Mouse (Mus musculus) embryonic facial prominence, embryonic 13.5 days (tissue): ENCODE results near the gene Mxd3. TPM values are rescaled to one million over a fixed set of nuclear protein-coding genes. Genes with fewer than 3 reads are reported as not detected.

Source experiments
- ATAC-seq: fragments of 200-750 bp; cut with Nextera tagmentation; 2 replicates; pipeline ENCODE4 v1.8.0; 2017; ENCODE audit warnings: low read depth; ENCODE audit not compliant: insufficient number of reproducible peaks, insufficient read depth, low FRiP score, low TSS enrichment
- H3K27ac ChIP-seq: fragments of 300-500 bp; sonication (generic); 2 replicates; pipeline ENCODE4 v1.5.1; 2015; ENCODE audit warnings: moderate library complexity, mild to moderate bottlenecking, inconsistent platforms
- H3K27me3 ChIP-seq: fragments of 300-500 bp; sonication (generic); 2 replicates; pipeline ENCODE4 v1.6.1; 2015; ENCODE audit warnings: mild to moderate bottlenecking, inconsistent platforms
- H3K36me3 ChIP-seq: fragments of 300-500 bp; sonication (generic); 2 replicates; pipeline ENCODE4 v1.6.1; 2015; ENCODE audit warnings: mild to moderate bottlenecking, inconsistent platforms
- H3K4me1 ChIP-seq: fragments of 300-500 bp; sonication (generic); 2 replicates; pipeline ENCODE4 v1.6.1; 2015; ENCODE audit warnings: inconsistent platforms
- H3K4me2 ChIP-seq: fragments of 300-500 bp; sonication (generic); 2 replicates; pipeline ENCODE4 v1.6.1; 2015; ENCODE audit warnings: moderate library complexity, mild to moderate bottlenecking, inconsistent platforms
- H3K4me3 ChIP-seq: fragments of 300-500 bp; sonication (generic); 2 replicates; pipeline ENCODE4 v1.5.1; 2015; ENCODE audit warnings: mild to moderate bottlenecking, inconsistent platforms
- H3K9ac ChIP-seq: fragments of 300-500 bp; sonication (generic); 2 replicates; pipeline ENCODE4 v1.6.1; 2015; ENCODE audit warnings: mild to moderate bottlenecking, inconsistent platforms
- H3K9me3 ChIP-seq: fragments of 300-500 bp; sonication (generic); 2 replicates; pipeline ENCODE4 v1.6.1; 2016; ENCODE audit warnings: inconsistent platforms
- WGBS: fragments of 180-500 bp; shearing (Covaris S2); methylation state at CpG from one replicate; pipeline ENCODE4 v1.1.7; 2015; ENCODE audit warnings: mixed read lengths; 5-methylcytosine and 5-hydroxymethylcytosine counted together
- polyA plus RNA-seq: library from polyadenylated mRNA; unstranded; fragments of >200 nt; fragmentation: Nextera tagmentation; extraction: Ambion mirVana; gene quantifications from 2 replicates; pipeline ENCODE4 v1.2.1, GENCODE M21; 2015

The Mxd3 gene
- polyA plus RNA-seq = 41.4 and 51.0 TPM in 2 replicates

- under 1% methylated on average over 72 of the region's 82 CpGs for WGBS
- peak within 1 kb of the TSS; percentile 81 for H3K9ac ChIP-seq
- peaks cover 16% of the 10 kb centered on the region for H3K36me3 ChIP-seq
- peaks cover 35% of the 10 kb centered on the region for H3K4me1 ChIP-seq
- H3K4me2 ChIP-seq = peak within 1 kb of the TSS; percentile 90
- no peaks in the 10 kb centered on the region for H3K27me3 ChIP-seq
- H3K4me3 ChIP-seq = peak within 1 kb of the TSS; percentile 69
- ATAC-seq = peak; percentile 83
- H3K27ac ChIP-seq = peak within 1 kb of the TSS; percentile 91
- no peaks in the 10 kb centered on the region for H3K9me3 ChIP-seq
Observed at GRCm38 (mm10) chr13:55329683-55330566, at the start of gene Mxd3. Gene Mxd3 (minus strand): TSS chr13:55329823.

GRCm38 (mm10) chr13:55378907-55379580 lies 49.4 kb upstream of the Mxd3 start:
- no peak overlapping the region for H3K27ac ChIP-seq
- H3K36me3 ChIP-seq = no peaks in the 10 kb centered on the region
- WGBS = 6% methylated on average over 32 of the region's 32 CpGs
- peaks cover 10% of the 10 kb centered on the region for H3K4me1 ChIP-seq
- H3K9ac ChIP-seq = peak overlapping the region; percentile 47; the same call in 1 of the 2 replicates
- no peaks in the 10 kb centered on the region for H3K9me3 ChIP-seq
- peaks cover 60% of the 10 kb centered on the region for H3K27me3 ChIP-seq
- H3K4me2 ChIP-seq = peak overlapping the region; percentile 51
- no peak for ATAC-seq
- peak overlapping the region; percentile 23 for H3K4me3 ChIP-seq

GRCm38 (mm10) chr13:55375877-55376276 lies 46.3 kb upstream of the Mxd3 start:
- whole genome bisulfite sequencing = 70% methylated on average over 2 of the region's 2 CpGs
- no peak overlapping the region for H3K27ac ChIP-seq
- H3K4me3 ChIP-seq = no peak overlapping the region
- H3K9me3 ChIP-seq = no peaks in the 10 kb centered on the region
- H3K9ac ChIP-seq = no peak overlapping the region
- peaks cover 10% of the 10 kb centered on the region for H3K4me1 ChIP-seq
- H3K4me2 ChIP-seq = no peak overlapping the region
- peaks cover 59% of the 10 kb centered on the region for H3K27me3 ChIP-seq
- no peaks in the 10 kb centered on the region for H3K36me3 ChIP-seq
- ATAC-seq = no peak

- peaks cover 12% of the 10 kb centered on the region for H3K4me1 ChIP-seq
- H3K27me3 ChIP-seq = peaks cover 45% of the 10 kb centered on the region
- H3K4me2 ChIP-seq = no peak overlapping the region
- no peak for ATAC-seq
- H3K9ac ChIP-seq = no peak overlapping the region
- no peaks in the 10 kb centered on the region for H3K36me3 ChIP-seq
- 59% methylated on average over 6 of the region's 6 CpGs for WGBS
- H3K4me3 ChIP-seq = no peak overlapping the region
- H3K27ac ChIP-seq = no peak overlapping the region
- no peaks in the 10 kb centered on the region for H3K9me3 ChIP-seq
Observed at GRCm38 (mm10) chr13:55374206-55374924, 44.7 kb upstream of the Mxd3 start.

- no peak overlapping the region for H3K4me2 ChIP-seq
- peaks cover 4% of the 10 kb centered on the region; the same call in 1 of the 2 replicates for H3K4me1 ChIP-seq
- no peaks in the 10 kb centered on the region for H3K9me3 ChIP-seq
- H3K27ac ChIP-seq = no peak overlapping the region
- H3K27me3 ChIP-seq = peaks cover 23% of the 10 kb centered on the region
- no peak overlapping the region for H3K4me3 ChIP-seq
- no peaks in the 10 kb centered on the region for H3K36me3 ChIP-seq
- no peak for ATAC-seq
- 42% methylated on average over 5 of the region's 5 CpGs for WGBS
- no peak overlapping the region for H3K9ac ChIP-seq
Observed at GRCm38 (mm10) chr13:55371740-55372139, 42.1 kb upstream of the Mxd3 start.

GRCm38 (mm10) chr13:55371007-55371681 lies 41.5 kb upstream of the Mxd3 start:
- Histone ChIP-seq H3K4me1 (peaks cover 4% of the 10 kb centered on the region; the same call in 1 of the 2 replicates), H3K36me3 (no peaks in the 10 kb centered on the region), H3K4me3 (no peak overlapping the region), H3K9ac (no peak overlapping the region), H3K9me3 (no peaks in the 10 kb centered on the region), H3K27me3 (peaks cover 23% of the 10 kb centered on the region), H3K4me2 (no peak overlapping the region), H3K27ac (no peak overlapping the region)
- WGBS = 53% methylated on average over 8 of the region's 8 CpGs
- ATAC-seq = no peak

GRCm38 (mm10) chr13:55370234-55370633 lies 40.6 kb upstream of the Mxd3 start:
- Histone ChIP-seq H3K9ac (no peak overlapping the region; the same call in 1 of the 2 replicates), H3K27me3 (peaks cover 20% of the 10 kb centered on the region), H3K4me1 (peaks cover 4% of the 10 kb centered on the region; the same call in 1 of the 2 replicates), H3K27ac (no peak overlapping the region), H3K4me3 (no peak overlapping the region), H3K4me2 (peak overlapping the region; percentile 43), H3K36me3 (no peaks in the 10 kb centered on the region), H3K9me3 (no peaks in the 10 kb centered on the region)
- 73% methylated on average over 3 of the region's 3 CpGs for WGBS
- ATAC-seq = no peak

- no peaks in the 10 kb centered on the region for H3K9me3 ChIP-seq
- H3K4me2 ChIP-seq = peak within 1 kb of the TSS; percentile 43
- no peaks in the 10 kb centered on the region for H3K36me3 ChIP-seq
- peaks cover 16% of the 10 kb centered on the region for H3K27me3 ChIP-seq
- peaks cover 4% of the 10 kb centered on the region; the same call in 1 of the 2 replicates for H3K4me1 ChIP-seq
- ATAC-seq = no peak
- 0 out of 2 replicates have a peak within 1 kb of the TSS, but pooled peaks have one; percentile 28 for H3K27ac ChIP-seq
- WGBS = 51% methylated on average over 13 of the region's 13 CpGs
- peak within 1 kb of the TSS; percentile 22; the same call in 1 of the 2 replicates for H3K4me3 ChIP-seq
- H3K9ac ChIP-seq = peak within 1 kb of the TSS; percentile 52; the same call in 1 of the 2 replicates
Observed at GRCm38 (mm10) chr13:55369531-55370114, 40.0 kb upstream of the Mxd3 start, which contains the start of gene Rgs14. Gene Rgs14 (plus strand): TSS chr13:55369732.

GRCm38 (mm10) chr13:55368401-55368800 lies 38.8 kb upstream of the Mxd3 start:
- WGBS = 77% methylated on average over 7 of the region's 7 CpGs
- ATAC-seq = no peak

GRCm38 (mm10) chr13:55362453-55363060 lies 32.9 kb upstream of the Mxd3 start, which contains the start of gene Lman2:
Gene Lman2 (minus strand): TSS chr13:55362783.
- Histone ChIP-seq H3K27me3 (no peaks in the 10 kb centered on the region), H3K9me3 (no peaks in the 10 kb centered on the region), H3K9ac (peak within 1 kb of the TSS; percentile 93), H3K36me3 (peaks cover 35% of the 10 kb centered on the region), H3K27ac (peak within 1 kb of the TSS; percentile 89), H3K4me3 (peak within 1 kb of the TSS; percentile 93), H3K4me1 (peaks cover 19% of the 10 kb centered on the region), H3K4me2 (peak within 1 kb of the TSS; percentile 88)
- ATAC-seq = peak; percentile 96
- under 1% methylated on average over 35 of the region's 35 CpGs for WGBS

More at GRCm38 (mm10) chr13:55368401-55368800, 38.8 kb upstream of the Mxd3 start:
- no peaks in the 10 kb centered on the region for H3K36me3 ChIP-seq
- H3K27ac ChIP-seq = no peak overlapping the region
- peaks cover 4% of the 10 kb centered on the region; the same call in 1 of the 2 replicates for H3K4me1 ChIP-seq
- no peak overlapping the region for H3K9ac ChIP-seq
- no peak overlapping the region for H3K4me3 ChIP-seq
- H3K27me3 ChIP-seq = peaks cover 11% of the 10 kb centered on the region
- H3K4me2 ChIP-seq = no peak overlapping the region
- no peaks in the 10 kb centered on the region for H3K9me3 ChIP-seq
